Mouse (Mus musculus) liver, embryonic 18 days (tissue): Measurements from ENCODE around the gene Olfr726. TPM values are rescaled to one million over a fixed set of nuclear protein-coding genes. Genes with fewer than 3 reads are reported as not detected.

ENCODE experiments used
- polyA plus RNA-seq: library from polyadenylated mRNA; depleted of rRNA; stranded (reverse); fragments of >200 nt; gene quantifications from 2 replicates; pipeline ENCODE4 v1.2.3, GENCODE M21; 2012; rRNA removed

Gene Olfr726
- polyA plus RNA-seq: not detected in 2 replicates

DNA sequence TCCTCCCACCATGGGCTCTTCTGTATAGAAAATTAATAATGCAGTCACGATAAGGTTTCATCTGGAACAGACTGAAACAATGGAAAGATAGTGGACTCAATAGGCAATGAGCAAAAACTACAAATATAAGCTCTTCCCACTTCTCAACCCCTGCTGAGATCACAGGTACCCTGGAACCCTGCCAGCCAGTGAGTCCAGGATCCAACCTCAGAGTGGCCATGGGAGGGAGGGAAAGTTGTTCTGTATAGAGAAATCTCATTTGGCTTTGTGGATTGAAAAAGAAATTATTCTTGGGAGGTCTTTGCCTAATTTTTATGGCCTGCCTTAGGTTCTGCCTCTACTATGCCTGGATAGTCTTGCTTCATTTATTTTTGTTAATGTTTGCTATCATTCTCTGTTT, at the start of gene Olfr726:
Gene Olfr726 (minus strand): TSS at position 101 of the 400 bp plus-strand sequence.

DNA sequence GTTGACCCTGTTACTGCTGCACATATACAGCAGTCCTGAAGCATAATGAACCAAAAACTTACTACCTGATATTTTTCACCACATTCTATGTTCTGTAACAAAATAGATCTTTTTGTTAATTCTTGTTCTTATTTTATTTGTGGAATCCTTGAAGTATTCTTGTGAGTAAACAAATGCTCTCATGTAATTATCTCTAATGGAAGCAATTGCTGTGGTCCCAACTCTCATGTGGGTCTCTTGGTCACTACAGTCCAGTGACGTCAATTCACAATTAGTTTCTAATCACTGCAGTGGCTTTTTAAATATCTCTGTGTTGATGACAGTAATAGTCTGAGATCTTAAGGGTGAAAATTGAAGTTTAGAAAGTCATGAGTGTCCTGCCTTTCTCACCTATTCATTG, 32.1 kb upstream of the Olfr726 start, which contains the start of gene Olfr727:
Gene Olfr727 (plus strand): TSS at position 301 of the 400 bp plus-strand sequence.

DNA sequence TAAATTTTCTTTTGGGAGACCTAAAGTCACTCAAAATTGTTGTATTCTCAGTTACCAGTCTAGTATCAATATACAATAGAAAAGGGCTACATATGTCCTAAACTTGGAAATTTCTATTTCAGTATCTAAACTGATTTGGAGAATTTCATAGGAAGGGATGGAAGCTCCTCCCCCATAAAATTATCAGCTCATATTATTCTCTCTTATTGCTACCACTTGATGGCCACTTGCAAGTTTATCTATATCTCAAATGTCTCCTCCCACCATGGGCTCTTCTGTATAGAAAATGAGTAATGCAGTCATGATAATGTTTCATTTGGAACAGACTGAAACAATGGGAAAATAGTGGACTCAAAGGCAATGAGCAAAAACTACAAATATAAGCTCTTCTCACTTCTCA, 50.5 kb downstream of the Olfr726 start, which contains the start of gene Olfr725:
Gene Olfr725 (minus strand): TSS at position 101 of the 400 bp plus-strand sequence.

Other genes with a start within 250 kb of the Olfr726 start
- not detected in 2 replicates for gene Olfr722, start 189.0 kb downstream of the Olfr726 start, polyA plus RNA-seq
- gene Olfr723, start 159.2 kb downstream of the Olfr726 start, polyA plus RNA-seq: not detected in 2 replicates
- gene Olfr724, start 127.7 kb downstream of the Olfr726 start, polyA plus RNA-seq: not detected in 2 replicates
- gene Olfr725, start 50.6 kb downstream of the Olfr726 start, polyA plus RNA-seq: not detected in 2 replicates
- not detected in 2 replicates for gene Olfr727, start 32.2 kb upstream of the Olfr726 start, polyA plus RNA-seq
- gene Olfr728, start 51.7 kb upstream of the Olfr726 start, polyA plus RNA-seq: not detected in 2 replicates
- gene Olfr729, start 62.0 kb upstream of the Olfr726 start, polyA plus RNA-seq: not detected in 2 replicates
- not detected in 2 replicates for gene Olfr730, start 97.2 kb upstream of the Olfr726 start, polyA plus RNA-seq
- not detected in 2 replicates for gene Olfr731, start 150.9 kb upstream of the Olfr726 start, polyA plus RNA-seq
- gene Olfr732, start 193.3 kb upstream of the Olfr726 start, polyA plus RNA-seq: not detected in 2 replicates
- not detected in 2 replicates for gene Olfr733, start 210.6 kb upstream of the Olfr726 start, polyA plus RNA-seq
- gene Olfr734, start 235.8 kb upstream of the Olfr726 start, polyA plus RNA-seq: not detected in 2 replicates